Mouse (Mus musculus) limb, embryonic 14.5 days (tissue): ENCODE measurements around the gene Lrrn1. TPM values are rescaled to one million over a fixed set of nuclear protein-coding genes. Genes with fewer than 3 reads are reported as not detected.

Source experiments
- ATAC-seq: fragments of 200-750 bp; cut with Nextera tagmentation; 2 replicates; pipeline ENCODE4 v1.8.0; 2017; ENCODE audit warnings: low read depth, moderate number of reproducible peaks, moderate TSS enrichment; ENCODE audit not compliant: low FRiP score
- DNase-seq: peaks from one replicate; pipeline ENCODE4 v3.0.0-alpha.2; 2015; ENCODE audit warnings: low spot score
- H3K27ac ChIP-seq: fragments of 300-500 bp; sonication (generic); replicated peaks from 2 replicates; pipeline ENCODE4 v1.5.1; 2014; ENCODE audit warnings: low read depth, mild to moderate bottlenecking, low read length, moderate library complexity, mixed read lengths
- H3K27me3 ChIP-seq: fragments of 300-500 bp; sonication (generic); 2 replicates; pipeline ENCODE4 v1.6.1; 2014; ENCODE audit warnings: low read length, mixed read lengths; ENCODE audit not compliant: control insufficient read depth, insufficient read depth
- H3K36me3 ChIP-seq: fragments of 300-500 bp; sonication (generic); 2 replicates; pipeline ENCODE4 v1.6.1; 2014; ENCODE audit warnings: mild to moderate bottlenecking, low read length, moderate library complexity, mixed read lengths; ENCODE audit not compliant: control insufficient read depth, insufficient read depth
- H3K4me1 ChIP-seq: fragments of 300-500 bp; sonication (generic); 2 replicates; pipeline ENCODE4 v1.6.1; 2014; ENCODE audit warnings: antibody characterized with exemption, low read length, mixed read lengths; ENCODE audit not compliant: control insufficient read depth, insufficient read depth
- H3K4me2 ChIP-seq: fragments of 300-500 bp; sonication (generic); replicated peaks from 2 replicates; pipeline ENCODE4 v1.6.1; 2014; ENCODE audit warnings: low read depth, mild to moderate bottlenecking, low read length, moderate library complexity; ENCODE audit not compliant: severe bottlenecking
- H3K4me3 ChIP-seq: fragments of 300-500 bp; sonication (generic); replicated peaks from 2 replicates; pipeline ENCODE4 v1.5.1; 2014; ENCODE audit warnings: low read length
- H3K9ac ChIP-seq: fragments of 300-500 bp; sonication (generic); 2 replicates; pipeline ENCODE4 v1.6.1; 2014; ENCODE audit warnings: mild to moderate bottlenecking, low read depth, low read length, moderate library complexity; ENCODE audit not compliant: severe bottlenecking
- H3K9me3 ChIP-seq: fragments of 300-500 bp; sonication (generic); 2 replicates; pipeline ENCODE4 v1.6.1; 2016; ENCODE audit warnings: low read length; ENCODE audit not compliant: control insufficient read depth
- POLR2A ChIP-seq: fragments of 200-500 bp; IDR thresholded peaks from 2 replicates; pipeline ENCODE4 v1.8.0; 2012; ENCODE audit warnings: inconsistent platforms, mild to moderate bottlenecking, moderate library complexity, borderline replicate concordance; ENCODE audit not compliant: insufficient read depth, insufficient read length; ENCODE audit errors: extremely low read depth
- WGBS: fragments of 180-500 bp; shearing (Covaris S2); extraction: QIAGEN DNeasy Blood & Tissue Kit; methylation state at CpG from one replicate; pipeline ENCODE4 v1.1.7; 2014; 5-methylcytosine and 5-hydroxymethylcytosine counted together
- polyA plus RNA-seq, 2 experiments: library from polyadenylated mRNA; depleted of rRNA in 1 of 2; stranded (reverse) in 1 of 2; unstranded in 1 of 2; fragments of >200 nt; fragmentation: Nextera tagmentation in 1 of 2; extraction: Ambion mirVana in 1 of 2; gene quantifications; 2 replicates each; pipeline versions ENCODE4 v1.2.1 to v1.2.3; 2012 to 2014

Lrrn1 gene
- polyA plus RNA-seq, 2 experiments, result 49.5 to 65.0 TPM

GRCm38 (mm10) chr6:107583759-107584383 is 54.3 kb downstream of the Lrrn1 start:
- H3K27ac ChIP-seq, result no peak overlapping the region
- H3K4me1 ChIP-seq, result 0 out of 2 replicates have a peak, but pooled peaks cover 2% of the 10 kb centered on the region
- no peak overlapping the region for H3K9ac ChIP-seq
- WGBS, result 88% methylated on average over 1 of the region's 1 CpGs
- TF ChIP-seq POLR2A, result no peak
- ATAC-seq (no peak), DNase-seq (no peak)
- H3K27me3 ChIP-seq, result no peaks in the 10 kb centered on the region
- no peaks in the 10 kb centered on the region for H3K9me3 ChIP-seq
- no peak overlapping the region for H3K4me2 ChIP-seq
- no peak overlapping the region for H3K4me3 ChIP-seq
- no peaks in the 10 kb centered on the region for H3K36me3 ChIP-seq

- Histone ChIP-seq H3K36me3 (no peaks in the 10 kb centered on the region), H3K27ac (no peak overlapping the region), H3K4me1 (no peaks in the 10 kb centered on the region), H3K9ac (no peak overlapping the region), H3K4me3 (no peak overlapping the region), H3K27me3 (no peaks in the 10 kb centered on the region), H3K4me2 (no peak overlapping the region), H3K9me3 (no peaks in the 10 kb centered on the region)
- no peak for TF ChIP-seq POLR2A
- DNase-seq, result no peak
- ATAC-seq, result no peak
Measured at GRCm38 (mm10) chr6:107605151-107605550, 75.6 kb downstream of the Lrrn1 start.

GRCm38 (mm10) chr6:107614288-107614687 is 84.7 kb downstream of the Lrrn1 start:
- Histone ChIP-seq H3K4me3 (no peak overlapping the region), H3K4me1 (no peaks in the 10 kb centered on the region), H3K4me2 (no peak overlapping the region), H3K27me3 (no peaks in the 10 kb centered on the region), H3K9me3 (no peaks in the 10 kb centered on the region), H3K27ac (no peak overlapping the region), H3K9ac (no peak overlapping the region), H3K36me3 (no peaks in the 10 kb centered on the region)
- TF ChIP-seq POLR2A, result no peak
- ATAC-seq (no peak), DNase-seq (no peak)
- 52% methylated on average over 1 of the region's 1 CpGs for WGBS
